Mouse (Mus musculus): ENCODE results near the gene Myef2.
A peak's percentile ranks its signal among the peaks of the same experiment; 100 is the strongest.

The Myef2 gene

GRCm38 (mm10) chr2:125067373-125067772 is 56.1 kb downstream of the Myef2 start:
- DNase-seq (ENCODE audit: low spot score), result no peak

DNA sequence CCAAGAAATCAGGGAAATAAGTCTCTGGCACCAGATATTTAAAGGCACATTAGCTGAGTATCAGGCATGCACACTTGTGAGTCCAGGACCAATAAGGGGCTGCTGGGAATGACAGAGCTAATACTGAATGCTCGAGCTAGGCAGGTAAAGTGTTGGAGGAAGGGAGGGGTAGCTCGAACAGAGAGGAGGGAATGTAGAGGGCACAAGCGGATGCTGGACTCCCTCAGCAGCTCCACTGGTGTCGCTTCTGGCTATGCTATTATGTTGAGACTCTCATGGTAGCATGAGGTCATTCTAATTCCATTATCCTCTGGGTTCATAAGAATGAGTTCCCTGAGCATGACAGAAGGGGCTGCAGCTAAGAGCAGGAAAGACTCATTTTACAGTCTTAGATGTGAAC is 60.5 kb downstream of the Myef2 start:
- DNase-seq (ENCODE audit: low spot score), result no peak

DNA sequence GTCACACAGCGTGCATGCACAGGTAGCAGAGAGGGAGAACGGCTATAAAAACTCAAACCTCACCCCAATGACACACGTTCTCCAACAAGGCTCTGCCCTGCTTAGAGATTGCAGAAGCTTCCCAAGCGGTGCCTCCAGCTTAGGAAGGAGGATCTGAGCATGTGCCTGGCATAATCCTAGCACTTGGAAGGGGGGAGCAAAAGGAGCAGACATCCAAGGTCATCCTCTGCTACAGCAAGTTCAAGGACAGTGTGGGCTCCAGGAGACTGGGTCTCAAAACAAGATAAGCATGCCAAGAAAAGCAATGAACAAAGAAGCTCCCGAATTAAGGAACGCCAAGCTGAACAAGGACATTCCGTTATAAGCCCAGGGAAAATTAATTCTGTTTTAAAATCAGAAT is 62.0 kb downstream of the Myef2 start:
- DNase-seq (ENCODE audit: low spot score), result no peak

GRCm38 (mm10) chr2:125057250-125057815 is 66.1 kb downstream of the Myef2 start:
- no peak for DNase-seq (ENCODE audit: low spot score)

- peak; percentile 21 for DNase-seq (ENCODE audit: low spot score)
Observed at GRCm38 (mm10) chr2:125055316-125055903, 68.1 kb downstream of the Myef2 start.

All from layer of hippocampus, adult 9-10 months (tissue).